Mouse (Mus musculus) embryonic facial prominence, embryonic 12.5 days (tissue): ENCODE data around the gene Als2cr12. TPM values are rescaled to one million over a fixed set of nuclear protein-coding genes. Genes with fewer than 3 reads are reported as not detected.
"Not testable (repeated sequence)": the region's sequence is repeated elsewhere in the genome, so short reads cannot be mapped to it uniquely, and the experiment has no call there.

Experiments
- ATAC-seq: fragments of 200-750 bp; cut with Nextera tagmentation; 2 replicates; pipeline ENCODE4 v1.8.0; 2017; ENCODE audit not compliant: insufficient number of reproducible peaks, insufficient read depth, low FRiP score, low TSS enrichment
- H3K27ac ChIP-seq: fragments of 300-500 bp; sonication (generic); 2 replicates; pipeline ENCODE4 v1.5.1; 2016; ENCODE audit warnings: mild to moderate bottlenecking
- H3K27me3 ChIP-seq: fragments of 300-500 bp; sonication (generic); 2 replicates; pipeline ENCODE4 v1.6.1; 2016; ENCODE audit warnings: mild to moderate bottlenecking, moderate library complexity
- H3K36me3 ChIP-seq: fragments of 300-500 bp; sonication (generic); 2 replicates; pipeline ENCODE4 v1.6.1; 2016; ENCODE audit warnings: mild to moderate bottlenecking
- H3K4me1 ChIP-seq: fragments of 300-500 bp; sonication (generic); 2 replicates; pipeline ENCODE4 v1.6.1; 2016
- H3K4me2 ChIP-seq: fragments of 300-500 bp; sonication (generic); replicated peaks from 2 replicates; pipeline ENCODE4 v1.6.1; 2016; ENCODE audit warnings: mild to moderate bottlenecking, moderate library complexity
- H3K4me3 ChIP-seq: fragments of 300-500 bp; sonication (generic); 2 replicates; pipeline ENCODE4 v1.5.1; 2016; ENCODE audit warnings: mild to moderate bottlenecking
- H3K9ac ChIP-seq: fragments of 300-500 bp; sonication (generic); 2 replicates; pipeline ENCODE4 v1.6.1; 2016; ENCODE audit warnings: mild to moderate bottlenecking, moderate library complexity
- H3K9me3 ChIP-seq: fragments of 300-500 bp; sonication (generic); 2 replicates; pipeline ENCODE4 v1.6.1; 2016; ENCODE audit warnings: mild to moderate bottlenecking, moderate library complexity
- WGBS: fragments of 180-500 bp; shearing (Covaris S2); methylation state at CpG from one replicate; pipeline ENCODE4 v1.1.7; 2016; 5-methylcytosine and 5-hydroxymethylcytosine counted together
- polyA plus RNA-seq: library from polyadenylated mRNA; unstranded; fragments of >200 nt; fragmentation: Nextera tagmentation; extraction: Ambion mirVana; gene quantifications from 2 replicates; pipeline ENCODE4 v1.2.1, GENCODE M21; 2016

Gene Als2cr12
- polyA plus RNA-seq, 1 experiment from 2014 or later: not detected

- not testable (repeated sequence) for H3K4me3 ChIP-seq, H3K4me2 ChIP-seq, H3K36me3 ChIP-seq, H3K9ac ChIP-seq, ATAC-seq, H3K27me3 ChIP-seq, H3K9me3 ChIP-seq, H3K27ac ChIP-seq, H3K4me1 ChIP-seq
- 79% methylated on average over 5 of the region's 5 CpGs for WGBS
Observed at GRCm38 (mm10) chr1:58700580-58701162, 4.9 kb upstream of the Als2cr12 start.

- Histone ChIP-seq H3K36me3 (no peaks in the 10 kb centered on the region), H3K9ac (no peak overlapping the region), H3K27me3 (no peaks in the 10 kb centered on the region), H3K4me1 (no peaks in the 10 kb centered on the region), H3K4me2 (no peak overlapping the region), H3K27ac (no peak overlapping the region), H3K4me3 (no peak overlapping the region), H3K9me3 (no peaks in the 10 kb centered on the region)
- WGBS: 69% methylated on average over 3 of the region's 3 CpGs
- no peak for ATAC-seq
Observed at GRCm38 (mm10) chr1:58699988-58700387, 4.2 kb upstream of the Als2cr12 start.

GRCm38 (mm10) chr1:58698781-58699180 is 3.0 kb upstream of the Als2cr12 start:
- ATAC-seq: no peak
- no peak overlapping the region for H3K9ac ChIP-seq

GRCm38 (mm10) chr1:58697607-58698006 is 1.8 kb upstream of the Als2cr12 start:
- not testable (repeated sequence) for H3K27ac ChIP-seq, ATAC-seq, H3K4me2 ChIP-seq, H3K9me3 ChIP-seq, H3K9ac ChIP-seq, H3K27me3 ChIP-seq, H3K36me3 ChIP-seq, H3K4me1 ChIP-seq, H3K4me3 ChIP-seq
- WGBS: 55% methylated on average over 1 of the region's 1 CpGs

More at GRCm38 (mm10) chr1:58698781-58699180, 3.0 kb upstream of the Als2cr12 start:
- H3K9me3 ChIP-seq: no peaks in the 10 kb centered on the region
- H3K27me3 ChIP-seq: no peaks in the 10 kb centered on the region
- no peaks in the 10 kb centered on the region for H3K4me1 ChIP-seq
- no peaks in the 10 kb centered on the region for H3K36me3 ChIP-seq
- no peak overlapping the region for H3K4me3 ChIP-seq
- no peak overlapping the region for H3K4me2 ChIP-seq
- H3K27ac ChIP-seq: no peak overlapping the region
- WGBS: 84% methylated on average over 4 of the region's 4 CpGs

GRCm38 (mm10) chr1:58693696-58694095 is 2.1 kb downstream of the Als2cr12 start:
- H3K4me2 ChIP-seq: no peak overlapping the region
- H3K9me3 ChIP-seq: no peaks in the 10 kb centered on the region
- no peaks in the 10 kb centered on the region for H3K36me3 ChIP-seq
- H3K27ac ChIP-seq: no peak overlapping the region
- ATAC-seq: no peak
- no peak overlapping the region for H3K9ac ChIP-seq
- H3K4me1 ChIP-seq: no peaks in the 10 kb centered on the region
- no peak overlapping the region for H3K4me3 ChIP-seq
- 67% methylated on average over 1 of the region's 1 CpGs for WGBS
- H3K27me3 ChIP-seq: no peaks in the 10 kb centered on the region

- WGBS: 73% methylated on average over 1 of the region's 1 CpGs
- H3K27me3 ChIP-seq: not testable (repeated sequence)
Observed at GRCm38 (mm10) chr1:58691718-58692117, 4.1 kb downstream of the Als2cr12 start.

GRCm38 (mm10) chr1:58690834-58691488 is 4.8 kb downstream of the Als2cr12 start:
- H3K9me3 ChIP-seq, H3K4me2 ChIP-seq, H3K27ac ChIP-seq, H3K36me3 ChIP-seq, H3K4me3 ChIP-seq, ATAC-seq, H3K4me1 ChIP-seq, H3K9ac ChIP-seq, H3K27me3 ChIP-seq: not testable (repeated sequence)
- WGBS: 75% methylated on average over 2 of the region's 3 CpGs

More at GRCm38 (mm10) chr1:58691718-58692117, 4.1 kb downstream of the Als2cr12 start:
- H3K4me1 ChIP-seq, H3K27ac ChIP-seq, ATAC-seq, H3K4me3 ChIP-seq, H3K9ac ChIP-seq, H3K4me2 ChIP-seq, H3K9me3 ChIP-seq, H3K36me3 ChIP-seq: not testable (repeated sequence)

- H3K4me1 ChIP-seq: no peaks in the 10 kb centered on the region
- no peaks in the 10 kb centered on the region for H3K27me3 ChIP-seq
- H3K4me3 ChIP-seq: no peak overlapping the region
- H3K9ac ChIP-seq: no peak overlapping the region
- no peaks in the 10 kb centered on the region for H3K9me3 ChIP-seq
- H3K27ac ChIP-seq: no peak overlapping the region
- no peak for ATAC-seq
- no peak overlapping the region for H3K4me2 ChIP-seq
- WGBS: 61% methylated on average over 6 of the region's 6 CpGs
- H3K36me3 ChIP-seq: no peaks in the 10 kb centered on the region
Observed at GRCm38 (mm10) chr1:58690006-58690744, 5.6 kb downstream of the Als2cr12 start.

GRCm38 (mm10) chr1:58689426-58689825 is 6.4 kb downstream of the Als2cr12 start:
- 74% methylated on average over 1 of the region's 1 CpGs for WGBS
- no peaks in the 10 kb centered on the region for H3K36me3 ChIP-seq
- H3K4me1 ChIP-seq: no peaks in the 10 kb centered on the region
- no peak for ATAC-seq
- no peak overlapping the region for H3K27ac ChIP-seq
- H3K4me2 ChIP-seq: no peak overlapping the region
- no peaks in the 10 kb centered on the region for H3K9me3 ChIP-seq
- H3K4me3 ChIP-seq: no peak overlapping the region
- no peaks in the 10 kb centered on the region for H3K27me3 ChIP-seq
- no peak overlapping the region for H3K9ac ChIP-seq

- H3K4me2 ChIP-seq, H3K27ac ChIP-seq, H3K9ac ChIP-seq, H3K36me3 ChIP-seq, H3K27me3 ChIP-seq, ATAC-seq, H3K4me1 ChIP-seq, H3K4me3 ChIP-seq, H3K9me3 ChIP-seq: not testable (repeated sequence)
- WGBS: 74% methylated on average over 5 of the region's 5 CpGs
Observed at GRCm38 (mm10) chr1:58678412-58678811, 17.4 kb downstream of the Als2cr12 start.

- H3K9me3 ChIP-seq: no peaks in the 10 kb centered on the region
- 79% methylated on average over 1 of the region's 1 CpGs for WGBS
- H3K4me3 ChIP-seq: no peak overlapping the region
- no peak; the same call in 1 of the 2 replicates for ATAC-seq
- H3K9ac ChIP-seq: no peak overlapping the region
- H3K4me1 ChIP-seq: no peaks in the 10 kb centered on the region
- no peak overlapping the region for H3K4me2 ChIP-seq
- no peak overlapping the region for H3K27ac ChIP-seq
- no peaks in the 10 kb centered on the region for H3K27me3 ChIP-seq
- H3K36me3 ChIP-seq: no peaks in the 10 kb centered on the region
Observed at GRCm38 (mm10) chr1:58677575-58677974, 18.2 kb downstream of the Als2cr12 start.

- H3K27me3 ChIP-seq: no peaks in the 10 kb centered on the region
- no peak overlapping the region for H3K4me3 ChIP-seq
- no peak overlapping the region for H3K4me2 ChIP-seq
- no peak for ATAC-seq
- no peak overlapping the region for H3K9ac ChIP-seq
- no peak overlapping the region for H3K27ac ChIP-seq
- H3K4me1 ChIP-seq: no peaks in the 10 kb centered on the region
- H3K9me3 ChIP-seq: no peaks in the 10 kb centered on the region
- H3K36me3 ChIP-seq: no peaks in the 10 kb centered on the region
- 74% methylated on average over 3 of the region's 3 CpGs for WGBS
Observed at GRCm38 (mm10) chr1:58675011-58675410, 20.8 kb downstream of the Als2cr12 start.
